Mouse (Mus musculus): ENCODE data around the gene Nabp2. TPM values are rescaled to one million over a fixed set of nuclear protein-coding genes. Genes with fewer than 3 reads are reported as not detected.

Gene Nabp2
- total RNA-seq, 2 experiments from 2014 or later = 58.0 to 59.9 TPM

- DNase-seq = no peak
Measured at GRCm38 (mm10) chr10:128429454-128429853, 18.2 kb upstream of the Nabp2 start.

GRCm38 (mm10) chr10:128429052-128429451 lies 17.8 kb upstream of the Nabp2 start:
- DNase-seq = no peak

GRCm38 (mm10) chr10:128425260-128425659 lies 14.0 kb upstream of the Nabp2 start:
- DNase-seq = no peak

- DNase-seq = no peak
Measured at GRCm38 (mm10) chr10:128424604-128425003, 13.3 kb upstream of the Nabp2 start.

GRCm38 (mm10) chr10:128422426-128422825 lies 11.1 kb upstream of the Nabp2 start:
- DNase-seq = no peak

- DNase-seq = no peak
Measured at GRCm38 (mm10) chr10:128414848-128415247, 3.6 kb upstream of the Nabp2 start.

- DNase-seq = no peak
Measured at GRCm38 (mm10) chr10:128413076-128413475, 1.8 kb upstream of the Nabp2 start.

- DNase-seq = no peak
Measured at GRCm38 (mm10) chr10:128412558-128412957, 1.3 kb upstream of the Nabp2 start.

GRCm38 (mm10) chr10:128412055-128412381 lies 726 bp upstream of the Nabp2 start:
- DNase-seq = peak; percentile 58

GRCm38 (mm10) chr10:128410560-128410845 lies 789 bp downstream of the Nabp2 start:
- no peak for DNase-seq

GRCm38 (mm10) chr10:128409692-128410559 lies 1.4 kb downstream of the Nabp2 start:
- DNase-seq = peak; percentile 97

GRCm38 (mm10) chr10:128408591-128409535 lies 2.4 kb downstream of the Nabp2 start:
- peak; percentile 38 for DNase-seq

- no peak for DNase-seq
Measured at GRCm38 (mm10) chr10:128403931-128404330, 7.4 kb downstream of the Nabp2 start.

GRCm38 (mm10) chr10:128401638-128402037 lies 9.7 kb downstream of the Nabp2 start:
- DNase-seq = no peak

GRCm38 (mm10) chr10:128401056-128401455 lies 10.2 kb downstream of the Nabp2 start, which contains the start of gene Slc39a5:
Gene Slc39a5, minus strand, starts transcription at chr10:128401229.
- DNase-seq = no peak

- no peak for DNase-seq
Measured at GRCm38 (mm10) chr10:128400338-128400737, 11.0 kb downstream of the Nabp2 start.

GRCm38 (mm10) chr10:128397466-128397865 lies 13.8 kb downstream of the Nabp2 start:
- DNase-seq = peak; percentile 56

GRCm38 (mm10) chr10:128396716-128397264 lies 14.5 kb downstream of the Nabp2 start:
- DNase-seq = no peak

GRCm38 (mm10) chr10:128396017-128396673 lies 15.1 kb downstream of the Nabp2 start:
- DNase-seq = no peak

GRCm38 (mm10) chr10:128391850-128392249 lies 19.4 kb downstream of the Nabp2 start:
- no peak for DNase-seq

GRCm38 (mm10) chr10:128390366-128390765 lies 20.9 kb downstream of the Nabp2 start:
- DNase-seq = peak; percentile 63

GRCm38 (mm10) chr10:128389570-128389969 lies 21.7 kb downstream of the Nabp2 start:
- peak; percentile 80 for DNase-seq

Measured in adrenal gland, postnatal 10 days (tissue).